Mouse (Mus musculus) megakaryocyte, embryonic 14.5 days (primary cell): ENCODE data around the gene Bcat1. TPM values are rescaled to one million over a fixed set of nuclear protein-coding genes. Genes with fewer than 3 reads are reported as not detected.

Source experiments
- H3K27me3 ChIP-seq: replicated peaks from 2 replicates; pipeline ENCODE3; 2012; ENCODE audit warnings: inconsistent platforms
- H3K36me3 ChIP-seq: replicated peaks from 2 replicates; pipeline ENCODE3; 2012; ENCODE audit warnings: low read length, inconsistent platforms, mixed read lengths
- H3K4me1 ChIP-seq: 2 replicates; pipeline ENCODE4 v1.6.1; 2012; ENCODE audit warnings: inconsistent platforms
- H3K4me3 ChIP-seq: replicated peaks from 2 replicates; pipeline ENCODE3; 2012; ENCODE audit warnings: moderate library complexity, mild to moderate bottlenecking, inconsistent platforms
- H3K9me3 ChIP-seq: 2 replicates; pipeline ENCODE4 v1.6.1; 2012; ENCODE audit warnings: inconsistent platforms
- FLI1 ChIP-seq: IDR thresholded peaks from 2 replicates; pipeline ENCODE4 v1.6.1; 2012; ENCODE audit warnings: low read length, inconsistent platforms, mixed read lengths
- GATA1 ChIP-seq: IDR thresholded peaks from 3 replicates; pipeline ENCODE4 v1.6.1; 2012; ENCODE audit warnings: mixed read lengths, low read length, inconsistent platforms, borderline replicate concordance
- polyA plus RNA-seq: library from polyadenylated mRNA; stranded (reverse); fragments of >175 nt; gene quantifications from 2 replicates; pipeline ENCODE4 v1.2.3, GENCODE M21; 2012; ENCODE audit warnings: low replicate concordance; ENCODE audit not compliant: insufficient read depth

The Bcat1 gene
- polyA plus RNA-seq, 1 experiment = 0.81 TPM

DNA sequence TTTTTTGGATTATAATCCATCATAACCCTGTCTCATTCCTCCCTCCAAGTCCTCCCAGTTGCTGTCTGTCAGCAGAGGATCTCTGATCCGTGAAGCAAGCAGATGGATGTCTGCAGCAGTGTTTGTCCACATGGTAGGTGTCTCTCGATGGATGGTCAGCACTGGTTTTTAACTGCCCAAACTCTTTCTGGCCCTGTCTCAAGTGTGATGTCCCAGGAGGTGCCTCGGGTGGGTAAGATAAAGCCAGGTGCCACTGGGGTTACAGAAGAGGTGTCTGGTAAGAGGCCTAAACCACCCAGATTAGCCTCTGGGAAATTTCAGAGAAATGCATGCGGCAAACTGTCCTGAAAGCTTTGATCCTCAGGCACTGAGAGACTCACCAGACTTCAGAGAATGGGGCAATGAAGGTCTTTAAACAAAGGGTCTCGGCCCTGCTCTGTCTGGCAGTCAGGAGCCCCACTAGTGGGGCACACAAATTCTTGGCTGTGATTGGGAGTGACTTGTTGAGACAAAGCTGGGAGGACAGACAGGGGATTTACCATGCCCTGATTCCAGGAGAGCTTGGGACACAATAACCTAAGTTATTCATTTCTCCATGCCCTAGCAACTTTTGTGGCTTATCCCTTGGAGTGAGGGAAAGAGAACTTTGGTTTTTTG, 12.6 kb downstream of the Bcat1 start:
- Histone ChIP-seq H3K36me3 (peaks cover 3% of the 10 kb centered on the region), H3K4me1 (peaks cover 5% of the 10 kb centered on the region; the same call in 1 of the 2 replicates), H3K27me3 (peaks cover 1% of the 10 kb centered on the region), H3K4me3 (no peak overlapping the region), H3K9me3 (peaks cover 5% of the 10 kb centered on the region)
- no peak for TF ChIP-seq FLI1
- no peak for TF ChIP-seq GATA1

DNA sequence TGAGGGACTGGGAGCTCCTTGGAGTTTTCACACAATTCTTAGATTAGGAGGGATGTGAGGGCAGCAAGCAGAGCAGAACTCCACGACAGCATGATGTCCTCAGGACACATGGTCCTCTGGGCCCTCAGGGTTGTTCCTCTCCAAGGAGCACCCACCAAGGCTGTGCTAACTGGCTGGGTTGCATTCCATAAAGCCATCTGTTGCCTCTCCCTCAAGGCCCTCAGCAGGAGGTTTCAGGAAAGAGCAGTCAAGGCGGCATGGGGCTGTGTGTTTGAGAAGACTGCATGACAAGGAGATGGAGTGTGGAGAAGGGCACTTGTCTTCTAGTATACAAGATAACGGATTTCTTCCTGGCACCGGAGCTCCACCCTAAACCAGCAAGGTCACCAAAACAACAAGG, 13.2 kb downstream of the Bcat1 start:
- H3K36me3 ChIP-seq = peaks cover 3% of the 10 kb centered on the region
- peaks cover 1% of the 10 kb centered on the region for H3K27me3 ChIP-seq
- no peak overlapping the region for H3K4me3 ChIP-seq
- no peak for TF ChIP-seq GATA1
- H3K4me1 ChIP-seq = peaks cover 5% of the 10 kb centered on the region; the same call in 1 of the 2 replicates
- peaks cover 5% of the 10 kb centered on the region for H3K9me3 ChIP-seq

DNA sequence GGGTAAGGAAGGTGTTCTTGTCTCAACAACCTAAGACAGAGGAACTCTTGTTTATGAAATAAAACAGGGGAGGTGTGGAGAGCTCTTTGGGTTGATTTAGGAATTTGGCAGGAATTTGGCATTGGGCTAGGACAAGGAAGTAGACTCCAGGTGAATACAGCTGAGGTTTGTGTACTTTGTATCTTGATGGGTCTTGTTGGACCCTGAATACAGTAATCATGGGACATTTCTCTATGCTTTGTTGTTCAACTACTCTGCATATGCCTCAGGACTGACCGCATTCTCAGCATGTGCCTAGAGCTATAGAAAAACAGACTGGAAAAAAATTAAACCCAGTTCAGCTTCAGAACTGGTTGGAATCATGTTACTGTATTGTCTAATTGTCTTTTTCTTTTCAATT, 14.6 kb downstream of the Bcat1 start:
- H3K4me3 ChIP-seq = no peak overlapping the region
- no peaks in the 10 kb centered on the region for H3K9me3 ChIP-seq
- H3K36me3 ChIP-seq = no peaks in the 10 kb centered on the region
- no peak for TF ChIP-seq FLI1
- no peak for TF ChIP-seq GATA1
- peaks cover 4% of the 10 kb centered on the region for H3K4me1 ChIP-seq
- peaks cover 3% of the 10 kb centered on the region for H3K27me3 ChIP-seq

DNA sequence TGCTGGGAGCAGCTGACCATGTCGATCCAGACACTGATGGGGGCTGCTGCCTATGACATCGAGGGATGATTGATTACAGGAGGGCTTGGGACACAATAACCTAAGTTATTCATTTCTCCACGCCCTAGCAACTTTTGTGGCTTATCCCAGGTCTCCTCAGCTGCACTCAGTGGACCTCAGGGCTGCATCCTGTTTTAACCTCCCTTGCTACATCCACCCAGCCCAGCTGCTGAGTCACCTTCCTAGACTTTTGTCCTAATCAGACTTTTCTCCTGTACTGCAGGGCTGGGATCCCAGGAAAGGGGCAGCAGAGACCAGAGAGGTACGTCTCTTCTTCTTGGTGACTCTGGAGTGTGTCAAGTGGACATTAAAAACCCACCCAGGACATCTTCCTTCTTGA, 19.9 kb downstream of the Bcat1 start:
- Histone ChIP-seq H3K4me3 (no peak overlapping the region), H3K9me3 (no peaks in the 10 kb centered on the region), H3K4me1 (peaks cover 11% of the 10 kb centered on the region), H3K36me3 (no peaks in the 10 kb centered on the region), H3K27me3 (peaks cover 6% of the 10 kb centered on the region)
- TF ChIP-seq FLI1 (no peak), GATA1 (no peak)

DNA sequence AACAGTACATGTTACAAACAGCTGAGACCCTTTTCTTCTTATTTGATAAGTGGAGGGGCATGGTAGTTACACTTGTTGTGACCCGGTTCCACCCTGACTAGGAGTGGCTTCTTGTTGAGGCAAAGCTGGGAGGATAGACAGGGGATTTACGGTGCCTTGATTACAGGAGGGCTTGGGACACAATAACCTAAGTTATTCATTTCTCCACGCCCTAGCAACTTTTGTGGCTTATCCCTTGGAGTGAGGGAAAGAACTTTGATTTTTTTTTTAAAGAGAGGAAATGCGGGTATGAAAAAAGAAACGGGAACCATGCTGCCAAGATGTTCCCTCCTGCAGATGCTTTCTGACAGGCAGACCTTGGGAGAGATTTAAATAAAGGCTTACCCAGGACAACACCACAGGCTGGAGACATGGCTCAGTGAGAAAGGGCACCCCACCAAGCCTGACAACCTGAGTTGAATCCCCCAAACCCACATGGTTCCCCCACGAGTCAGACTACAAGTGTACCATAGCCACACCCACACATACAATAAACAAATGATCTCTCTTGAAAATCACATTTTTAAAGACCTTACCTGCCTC, 20.6 kb downstream of the Bcat1 start:
- TF ChIP-seq GATA1 (no peak), FLI1 (no peak)
- Histone ChIP-seq H3K4me1 (peaks cover 11% of the 10 kb centered on the region), H3K4me3 (no peak overlapping the region), H3K27me3 (peaks cover 10% of the 10 kb centered on the region), H3K36me3 (no peaks in the 10 kb centered on the region), H3K9me3 (no peaks in the 10 kb centered on the region)

DNA sequence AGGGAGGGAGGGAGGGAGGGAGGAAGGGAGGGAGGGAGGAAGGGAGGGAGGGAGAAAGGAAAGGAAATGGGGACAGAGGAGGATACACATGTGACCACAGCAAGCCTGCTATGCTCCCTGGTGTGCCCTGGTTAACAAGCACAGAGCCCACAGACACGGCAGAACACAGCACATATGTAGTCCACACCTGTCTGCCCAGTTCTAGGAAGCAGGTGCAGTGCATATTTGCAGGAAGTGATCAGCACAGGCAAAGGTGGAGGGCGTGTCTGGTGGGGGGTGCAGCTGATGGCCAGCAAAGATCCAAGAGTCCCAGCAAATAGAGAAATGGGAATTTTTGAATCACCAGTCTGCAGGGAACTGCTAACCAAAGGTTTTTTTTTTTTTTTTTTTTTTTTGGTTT, 23.3 kb downstream of the Bcat1 start:
- Histone ChIP-seq H3K4me1 (peaks cover 16% of the 10 kb centered on the region), H3K36me3 (no peaks in the 10 kb centered on the region), H3K9me3 (peaks cover 6% of the 10 kb centered on the region), H3K27me3 (peaks cover 30% of the 10 kb centered on the region), H3K4me3 (no peak overlapping the region)
- TF ChIP-seq GATA1 (no peak), FLI1 (no peak)

DNA sequence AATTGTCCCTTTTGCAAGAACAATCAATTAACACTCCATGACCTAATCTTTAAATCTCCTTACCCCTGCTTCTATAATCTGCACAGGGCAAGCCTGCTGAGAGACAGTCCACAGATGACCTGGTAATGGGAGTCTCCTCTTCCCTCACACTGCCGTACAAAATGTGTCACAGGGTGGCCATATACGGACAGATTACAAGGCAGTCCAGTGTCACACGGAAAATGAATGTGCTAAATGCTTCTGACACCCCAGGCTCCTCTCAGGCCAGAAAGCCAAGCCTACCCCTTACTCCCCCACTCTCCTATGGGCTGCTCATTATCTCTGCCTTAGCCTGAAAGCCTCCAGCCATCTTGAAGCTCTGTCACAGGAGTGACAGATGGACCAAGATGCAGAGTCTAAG, 25.1 kb downstream of the Bcat1 start:
- TF ChIP-seq FLI1 (no peak), GATA1 (no peak)
- Histone ChIP-seq H3K4me3 (no peak overlapping the region), H3K4me1 (peaks cover 10% of the 10 kb centered on the region; the same call in 1 of the 2 replicates), H3K36me3 (no peaks in the 10 kb centered on the region), H3K9me3 (peaks cover 6% of the 10 kb centered on the region), H3K27me3 (peaks cover 34% of the 10 kb centered on the region)

DNA sequence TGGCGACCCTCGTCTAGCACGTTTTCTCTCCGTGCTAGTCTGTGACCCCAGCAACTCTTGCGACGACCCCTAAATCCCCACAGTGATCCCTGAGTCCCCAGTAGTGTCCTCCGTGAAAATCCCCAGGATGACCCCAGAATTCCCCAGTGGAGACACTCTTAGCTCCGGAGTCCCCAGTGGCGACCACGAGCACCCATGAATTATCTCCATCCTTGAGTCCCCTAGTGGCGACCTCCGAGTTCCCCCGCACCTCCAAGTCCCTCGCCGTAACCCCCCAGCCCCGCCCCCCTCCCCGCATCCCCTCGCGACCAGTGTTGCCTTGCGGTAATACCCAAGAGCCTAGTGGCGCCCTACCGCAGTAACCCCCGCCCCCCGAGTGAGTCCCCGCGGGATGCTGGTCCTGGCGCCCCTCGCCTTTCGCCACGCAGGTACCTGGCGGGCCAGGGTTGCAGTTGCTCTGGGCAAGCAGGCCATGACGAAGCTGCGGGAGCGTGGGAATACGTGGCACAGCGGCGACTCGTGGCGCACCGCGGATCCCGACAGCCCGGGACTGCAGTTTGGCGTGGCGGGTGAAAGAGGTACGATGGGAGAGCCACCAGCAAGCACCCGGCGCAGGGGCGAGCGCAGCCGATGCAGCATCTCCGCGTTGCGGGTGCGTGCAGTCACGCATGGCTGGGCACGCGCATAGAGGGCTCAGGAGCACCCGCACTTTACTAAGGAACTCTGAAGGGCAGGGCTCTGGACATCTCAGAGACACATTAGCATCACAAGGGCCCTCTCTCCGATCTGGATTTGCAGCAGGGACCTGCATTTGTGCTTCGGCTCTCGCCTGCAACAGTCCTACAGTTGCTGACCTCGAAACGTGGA, 27.6 kb downstream of the Bcat1 start:
- Histone ChIP-seq H3K4me3 (peak overlapping the region; percentile 62), H3K27me3 (peaks cover 29% of the 10 kb centered on the region), H3K4me1 (peaks cover 5% of the 10 kb centered on the region; the same call in 1 of the 2 replicates), H3K9me3 (peaks cover 6% of the 10 kb centered on the region), H3K36me3 (no peaks in the 10 kb centered on the region)
- TF ChIP-seq GATA1 = no peak
- TF ChIP-seq FLI1 = no peak

DNA sequence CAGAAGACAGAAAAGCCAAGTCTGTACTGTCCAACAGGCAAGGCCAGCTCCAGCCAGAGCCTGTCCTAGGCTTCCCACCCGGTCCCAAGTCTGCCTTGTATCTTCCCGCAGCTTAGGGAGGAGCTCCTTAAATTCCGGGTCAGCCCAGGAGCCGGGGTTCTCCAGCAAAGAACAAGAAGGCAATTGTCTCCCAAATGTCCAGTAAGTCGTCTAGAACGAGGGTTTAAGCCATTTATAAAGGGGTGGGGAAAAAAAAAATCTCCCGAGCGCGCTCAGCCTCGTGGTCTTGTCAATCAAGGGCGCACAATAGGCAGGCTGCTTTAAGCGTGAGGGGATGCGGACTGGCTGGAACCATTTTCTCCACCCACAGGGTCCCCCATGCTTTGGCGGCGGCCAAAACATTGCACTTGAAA, 28.5 kb downstream of the Bcat1 start:
- Histone ChIP-seq H3K9me3 (peaks cover 6% of the 10 kb centered on the region), H3K27me3 (peaks cover 29% of the 10 kb centered on the region), H3K4me3 (no peak overlapping the region), H3K4me1 (peaks cover 4% of the 10 kb centered on the region; the same call in 1 of the 2 replicates), H3K36me3 (no peaks in the 10 kb centered on the region)
- TF ChIP-seq FLI1 = no peak
- TF ChIP-seq GATA1 = no peak

DNA sequence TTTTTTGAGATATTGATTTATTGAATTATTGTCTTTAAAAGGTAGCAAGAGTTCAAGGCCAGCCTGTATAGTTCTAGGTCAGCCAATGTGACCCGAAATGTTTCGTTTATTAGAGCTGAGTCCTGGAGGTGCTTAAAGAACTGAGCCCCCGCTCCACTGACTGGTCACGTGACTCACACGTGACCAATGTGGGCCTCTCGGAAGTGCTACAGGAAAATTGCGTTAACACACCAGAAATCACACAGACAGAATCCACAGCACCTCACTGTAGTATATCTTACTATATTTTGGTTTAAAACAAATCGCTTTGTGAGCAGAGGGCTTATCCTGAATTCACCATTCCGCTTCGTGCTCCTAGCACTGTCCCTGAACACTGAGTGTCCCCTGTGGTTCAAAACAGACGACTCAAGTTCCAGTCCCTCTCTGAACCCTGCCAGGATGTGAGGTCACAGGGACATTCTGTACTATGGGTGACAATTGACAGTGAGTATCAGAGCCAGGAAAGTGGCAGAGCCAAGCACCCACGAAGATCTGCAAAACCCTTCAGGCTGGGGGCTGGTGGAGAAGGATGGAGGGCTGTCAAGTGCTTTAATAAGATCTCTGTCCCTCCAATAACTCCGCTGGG, 29.6 kb downstream of the Bcat1 start:
- peaks cover 29% of the 10 kb centered on the region for H3K27me3 ChIP-seq
- H3K36me3 ChIP-seq = no peaks in the 10 kb centered on the region
- H3K9me3 ChIP-seq = peaks cover 6% of the 10 kb centered on the region
- TF ChIP-seq GATA1 = no peak
- no peak for TF ChIP-seq FLI1
- H3K4me1 ChIP-seq = peaks cover 4% of the 10 kb centered on the region; the same call in 1 of the 2 replicates
- no peak overlapping the region for H3K4me3 ChIP-seq
